Comparison of ENCODE assay signal across 15 mouse cellular contexts in genomic region chr2:18051831-18052170, GRCm38 (mm10). TPM values are rescaled to one million over a fixed set of nuclear protein-coding genes. Genes with fewer than 3 reads are reported as not detected.
DNase-seq lines count a peak whose midpoint lies in the region; ATAC-seq and TF ChIP-seq lines count a peak whose summit lies in the region.
"Had no signal": no experiment of that assay in that cellular context is flagged by ENCODE, and none has a peak within 500 bp of the region (broad histone marks: within the 10 kb centered on the region; RNA-seq: fewer than 3 reads in every experiment).

No protein-coding gene starts in this region.

- H3K4me2 ChIP-seq in forebrain, postnatal 0 days (ENCODE audit: low read depth) = no peak overlapping the region
- peak overlapping the region; percentile 60 for H3K4me2 ChIP-seq in forebrain, embryonic 15.5 days (replicated peaks)
- peak overlapping the region; percentile 0; the same call in 1 of the 2 replicates for H3K4me2 ChIP-seq in limb, embryonic 11.5 days (ENCODE audit: low read depth, severe bottlenecking)

- H3K4me1 ChIP-seq in forebrain, embryonic 10.5 days = peaks cover 62% of the 10 kb centered on the region
- H3K4me1 ChIP-seq in forebrain, postnatal 0 days (ENCODE audit: insufficient read depth) = peaks cover 10% of the 10 kb centered on the region
- H3K4me1 ChIP-seq in forebrain, embryonic 15.5 days = peaks cover 57% of the 10 kb centered on the region
- peaks cover 16% of the 10 kb centered on the region for H3K4me1 ChIP-seq in limb, embryonic 11.5 days (ENCODE audit: control insufficient read depth, insufficient read depth, low read length)

- no peaks in the 10 kb centered on the region for H3K9me3 ChIP-seq in forebrain, embryonic 10.5 days
- H3K9me3 ChIP-seq in forebrain, postnatal 0 days (ENCODE audit: low read length) = no peaks in the 10 kb centered on the region
- no peaks in the 10 kb centered on the region for H3K9me3 ChIP-seq in forebrain, embryonic 15.5 days
- H3K9me3 ChIP-seq in limb, embryonic 11.5 days (ENCODE audit: control insufficient read depth, low read length) = no peaks in the 10 kb centered on the region

- TF ChIP-seq CTCF in forebrain, postnatal 0 days (IDR thresholded peaks at IDR 0.05; ENCODE audit: low read depth) = no peak

- peak overlapping the region; percentile 99 for H3K27ac ChIP-seq in forebrain, embryonic 10.5 days
- no peak overlapping the region for H3K27ac ChIP-seq in forebrain, postnatal 0 days (ENCODE audit: low read depth, low read length)
- peak overlapping the region; percentile 99 for H3K27ac ChIP-seq in forebrain, embryonic 15.5 days (replicated peaks)
- no peak overlapping the region for H3K27ac ChIP-seq in limb, embryonic 11.5 days (replicated peaks; ENCODE audit: low read depth, low read length)

- peak overlapping the region; percentile 93 for H3K4me3 ChIP-seq in forebrain, embryonic 10.5 days
- no peak overlapping the region for H3K4me3 ChIP-seq in forebrain, postnatal 0 days (ENCODE audit: low read depth, low read length)
- H3K4me3 ChIP-seq in forebrain, embryonic 15.5 days = no peak overlapping the region
- H3K4me3 ChIP-seq in limb, embryonic 11.5 days (ENCODE audit: low read depth, low read length) = no peak overlapping the region

- no peaks in the 10 kb centered on the region for H3K27me3 ChIP-seq in forebrain, embryonic 10.5 days (ENCODE audit: poor library complexity, severe bottlenecking)
- no peaks in the 10 kb centered on the region for H3K27me3 ChIP-seq in forebrain, postnatal 0 days (ENCODE audit: insufficient read depth, low read length)
- no peaks in the 10 kb centered on the region for H3K27me3 ChIP-seq in forebrain, embryonic 15.5 days
- H3K27me3 ChIP-seq in limb, embryonic 11.5 days (ENCODE audit: control insufficient read depth, insufficient read depth, low read length) = no peaks in the 10 kb centered on the region

- no peak overlapping the region for H3K9ac ChIP-seq in forebrain, postnatal 0 days
- H3K9ac ChIP-seq in forebrain, embryonic 15.5 days (replicated peaks) = no peak overlapping the region
- 0 out of 2 replicates have a peak overlapping the region, but pooled peaks have one; percentile 35 for H3K9ac ChIP-seq in limb, embryonic 11.5 days (ENCODE audit: low read length)

- H3K36me3 ChIP-seq in forebrain, embryonic 10.5 days (replicated peaks) = peaks cover 2% of the 10 kb centered on the region; the same call in 1 of the 2 replicates
- no peaks in the 10 kb centered on the region for H3K36me3 ChIP-seq in forebrain, postnatal 0 days (ENCODE audit: insufficient read depth)
- H3K36me3 ChIP-seq in forebrain, embryonic 15.5 days = no peaks in the 10 kb centered on the region
- H3K36me3 ChIP-seq in limb, embryonic 11.5 days (ENCODE audit: control insufficient read depth, insufficient read depth, low read length) = no peaks in the 10 kb centered on the region

- 21% methylated on average over 3 of the region's 3 CpGs for WGBS in forebrain, embryonic 10.5 days
- WGBS in forebrain, postnatal 0 days = 47% methylated on average over 3 of the region's 3 CpGs
- 20% methylated on average over 3 of the region's 3 CpGs for WGBS in forebrain, embryonic 15.5 days
- WGBS in limb, embryonic 11.5 days = 28% methylated on average over 3 of the region's 3 CpGs

- no peak for DNase-seq in forebrain, embryonic 10.5 days (ENCODE audit: extremely low spot score, low spot score)
- DNase-seq in forebrain, postnatal 0 days = no peak
- peak; percentile 6 for DNase-seq in Muller cell, postnatal 12 days (ENCODE audit: inconsistent ontology term)
- no peak for DNase-seq in limb, embryonic 11.5 days (ENCODE audit: low spot score)
- no peak for DNase-seq in T-cell, adult 2 months (ENCODE audit: low spot score)
- DNase-seq in cerebellum, postnatal 4 days (ENCODE audit: low spot score in 2 of 2) = no peak
- DNase-seq: adrenal gland, postnatal 10 days; gastrocnemius, postnatal 14 days; kidney, adult 9 months; thymus, adult 2 months had no signal

- no peak for ATAC-seq in forebrain, postnatal 0 days
- no peak for ATAC-seq in forebrain, embryonic 15.5 days (replicated peaks)
- no peak for ATAC-seq in limb, embryonic 11.5 days (ENCODE audit: insufficient number of reproducible peaks, low FRiP score, low TSS enrichment, low read depth)
- no peak for ATAC-seq in granulocyte monocyte progenitor cell, adult 5-6 weeks (replicated peaks; ENCODE audit: poor library complexity, severe bottlenecking)

RNA-seq across cellular contexts. Expression of gene Skida1, which starts 3.0 kb away (rescaled TPM):
- 16.0 and 17.2 TPM in 2 replicates for polyA plus RNA-seq in forebrain, embryonic 10.5 days (2016; fragmentation: Nextera tagmentation; extraction: Ambion mirVana)
- 11.4 and 12.6 TPM in 2 replicates for total RNA-seq in forebrain, postnatal 0 days (2014; rRNA removed)
- 4.3 and 4.9 TPM in 2 replicates for polyA plus RNA-seq in forebrain, postnatal 0 days (2015; fragmentation: Nextera tagmentation; extraction: Ambion mirVana)
- polyA plus RNA-seq in forebrain, embryonic 15.5 days (2015; fragmentation: Nextera tagmentation; extraction: Ambion mirVana) = 10.9 and 13.8 TPM in 2 replicates
- polyA plus RNA-seq in limb, embryonic 11.5 days (2014; fragmentation: Nextera tagmentation; extraction: Ambion mirVana) = 11.7 and 13.8 TPM in 2 replicates
- not detected in 2 replicates for total RNA-seq in granulocyte monocyte progenitor cell, adult 5-6 weeks (2014; fragmentation: Nextera tagmentation)
- total RNA-seq in granulocyte monocyte progenitor cell, adult 5-6 weeks (2017) = not detected in 2 replicates
- total RNA-seq: common myeloid progenitor, adult 5-6 weeks had no signal

RNA-seq across cellular contexts. Expression of gene Mllt10, which starts 3.2 kb away (rescaled TPM):
- polyA plus RNA-seq in forebrain, embryonic 10.5 days (2016; fragmentation: Nextera tagmentation; extraction: Ambion mirVana) = 65.0 and 68.0 TPM in 2 replicates
- total RNA-seq in forebrain, postnatal 0 days (2014; rRNA removed) = 27.3 and 31.3 TPM in 2 replicates
- 15.9 and 27.4 TPM in 2 replicates for polyA plus RNA-seq in forebrain, postnatal 0 days (2015; fragmentation: Nextera tagmentation; extraction: Ambion mirVana)
- polyA plus RNA-seq in forebrain, embryonic 15.5 days (2015; fragmentation: Nextera tagmentation; extraction: Ambion mirVana) = 61.9 and 66.3 TPM in 2 replicates
- 45.3 and 46.3 TPM in 2 replicates for polyA plus RNA-seq in limb, embryonic 11.5 days (2014; fragmentation: Nextera tagmentation; extraction: Ambion mirVana)
- total RNA-seq in granulocyte monocyte progenitor cell, adult 5-6 weeks (2014; fragmentation: Nextera tagmentation) = 76.1 and 128 TPM in 2 replicates
- 51.8 and 65.0 TPM in 2 replicates for total RNA-seq in granulocyte monocyte progenitor cell, adult 5-6 weeks (2017)

RNA-seq across cellular contexts. Expression of gene A930004D18Rik, which starts 14.3 kb away (rescaled TPM):
- polyA plus RNA-seq in forebrain, embryonic 10.5 days (2016; fragmentation: Nextera tagmentation; extraction: Ambion mirVana) = 13.8 and 17.9 TPM in 2 replicates
- total RNA-seq in forebrain, postnatal 0 days (2014; rRNA removed) = 2.6 and 3.5 TPM in 2 replicates
- polyA plus RNA-seq in forebrain, postnatal 0 days (2015; fragmentation: Nextera tagmentation; extraction: Ambion mirVana) = 10.1 and 11.8 TPM in 2 replicates
- 14.7 and 16.6 TPM in 2 replicates for polyA plus RNA-seq in forebrain, embryonic 15.5 days (2015; fragmentation: Nextera tagmentation; extraction: Ambion mirVana)
- 10.4 and 11.9 TPM in 2 replicates for polyA plus RNA-seq in limb, embryonic 11.5 days (2014; fragmentation: Nextera tagmentation; extraction: Ambion mirVana)
- total RNA-seq in granulocyte monocyte progenitor cell, adult 5-6 weeks (2014; fragmentation: Nextera tagmentation) = not detected in 2 replicates
- 0.26 TPM in 1 of 2 replicates, not detected in the other for total RNA-seq in granulocyte monocyte progenitor cell, adult 5-6 weeks (2017)

RNA-seq across cellular contexts. Expression of gene H2al2a, which starts 55.0 kb away (rescaled TPM):
- polyA plus RNA-seq in forebrain, embryonic 10.5 days (2016; fragmentation: Nextera tagmentation; extraction: Ambion mirVana) = not detected in 2 replicates
- total RNA-seq in forebrain, postnatal 0 days (2014; rRNA removed) = not detected in 2 replicates
- polyA plus RNA-seq in forebrain, postnatal 0 days (2015; fragmentation: Nextera tagmentation; extraction: Ambion mirVana) = not detected in 2 replicates
- polyA plus RNA-seq in forebrain, embryonic 15.5 days (2015; fragmentation: Nextera tagmentation; extraction: Ambion mirVana) = not detected in 2 replicates
- polyA plus RNA-seq in limb, embryonic 11.5 days (2014; fragmentation: Nextera tagmentation; extraction: Ambion mirVana) = not detected in 2 replicates
- not detected in 2 replicates for total RNA-seq in granulocyte monocyte progenitor cell, adult 5-6 weeks (2014; fragmentation: Nextera tagmentation)
- total RNA-seq in granulocyte monocyte progenitor cell, adult 5-6 weeks (2017) = not detected in 2 replicates
- total RNA-seq: adrenal gland, postnatal 10 days; common myeloid progenitor, adult 5-6 weeks; gastrocnemius, postnatal 14 days; left cerebral cortex, postnatal 36 days had no signal
- polyA plus RNA-seq: liver, embryonic 16.5 days; thymus, adult 2 months had no signal

Comparison
In these comparisons a context has a peak if more than half of its experiments do, and no peak if none do; other contexts are left out.
1. H3K27ac ChIP-seq: peak in forebrain, embryonic 10.5 days (single experiment) and forebrain, embryonic 15.5 days (single experiment); none in forebrain, postnatal 0 days (single experiment) and limb, embryonic 11.5 days (single experiment).